Mouse (Mus musculus) kidney, postnatal 4 days (tissue): ENCODE measurements around the gene Sapcd2.
"Not testable (repeated sequence)": the region's sequence is repeated elsewhere in the genome, so short reads cannot be mapped to it uniquely, and the experiment has no call there.

Experiments
- DNase-seq, 2 experiments: peaks; one replicate each; pipeline ENCODE4 v3.0.0; 2021; ENCODE audit warnings: mixed read lengths in 2 of 2

Gene Sapcd2

GRCm38 (mm10) chr2:25373431-25373830 lies 1.3 kb downstream of the Sapcd2 start:
- no peak for DNase-seq

GRCm38 (mm10) chr2:25376589-25376988 lies 4.5 kb downstream of the Sapcd2 start:
- DNase-seq = peak; percentile 73 to 78

- DNase-seq = no peak
Measured at GRCm38 (mm10) chr2:25384492-25384891, 12.4 kb downstream of the Sapcd2 start.

GRCm38 (mm10) chr2:25391266-25391665 lies 19.1 kb downstream of the Sapcd2 start:
- no peak for DNase-seq

- peak; percentile 55 to 65 for DNase-seq
Measured at GRCm38 (mm10) chr2:25394281-25395221, 22.4 kb downstream of the Sapcd2 start.

- peak; percentile 66 to 79 for DNase-seq
Measured at GRCm38 (mm10) chr2:25395721-25396596, 23.8 kb downstream of the Sapcd2 start, which contains the start of gene Entpd2. Gene Entpd2, plus strand, starts transcription at chr2:25395874.

- DNase-seq = no peak
Measured at GRCm38 (mm10) chr2:25396597-25396983, 24.5 kb downstream of the Sapcd2 start.

- DNase-seq = no peak
Measured at GRCm38 (mm10) chr2:25397010-25397409, 24.9 kb downstream of the Sapcd2 start.

GRCm38 (mm10) chr2:25398065-25398464 lies 25.9 kb downstream of the Sapcd2 start:
- DNase-seq = no peak

- no peak for DNase-seq
Measured at GRCm38 (mm10) chr2:25399051-25399450, 26.9 kb downstream of the Sapcd2 start, which contains the start of gene Npdc1. Gene Npdc1, plus strand, starts transcription at chr2:25399351.

GRCm38 (mm10) chr2:25400291-25400690 lies 28.2 kb downstream of the Sapcd2 start:
- DNase-seq = no peak

- peak; percentile 65 to 76 for DNase-seq
Measured at GRCm38 (mm10) chr2:25400764-25401163, 28.6 kb downstream of the Sapcd2 start.

- peak; percentile 95 to 96 for DNase-seq
Measured at GRCm38 (mm10) chr2:25402377-25402971, 30.4 kb downstream of the Sapcd2 start.

- peak; percentile 76 to 85 for DNase-seq
Measured at GRCm38 (mm10) chr2:25402972-25403601, 31.0 kb downstream of the Sapcd2 start.

- no peak for DNase-seq
Measured at GRCm38 (mm10) chr2:25403994-25404393, 31.9 kb downstream of the Sapcd2 start.

- no peak for DNase-seq
Measured at GRCm38 (mm10) chr2:25408908-25409307, 36.8 kb downstream of the Sapcd2 start.

- not testable (repeated sequence) for DNase-seq
Measured at GRCm38 (mm10) chr2:25413436-25413835, 41.3 kb downstream of the Sapcd2 start.

GRCm38 (mm10) chr2:25417426-25417825 lies 45.3 kb downstream of the Sapcd2 start:
- no peak for DNase-seq

GRCm38 (mm10) chr2:25421896-25422295 lies 49.8 kb downstream of the Sapcd2 start:
- DNase-seq = peak; percentile 61 to 73

- DNase-seq = no peak
Measured at GRCm38 (mm10) chr2:25422587-25423410, 50.7 kb downstream of the Sapcd2 start, which contains the start of gene Fut7. Gene Fut7, plus strand, starts transcription at chr2:25423267.

- no peak for DNase-seq
Measured at GRCm38 (mm10) chr2:25423626-25424025, 51.5 kb downstream of the Sapcd2 start.
